Mouse (Mus musculus) cerebellum, adult 2 months (tissue): Measurements from ENCODE around the gene Cldnd2.

Source experiments
- CTCF ChIP-seq: fragments of 200-500 bp; IDR thresholded peaks from 2 replicates; pipeline ENCODE4 v1.5.1; 2011; ENCODE audit warnings: low read depth, mild to moderate bottlenecking, control low read depth, low read length, moderate library complexity, borderline replicate concordance; ENCODE audit not compliant: insufficient read depth
- POLR2A ChIP-seq: fragments of 200-500 bp; IDR thresholded peaks from 2 replicates; pipeline ENCODE4 v1.6.1; 2011; ENCODE audit warnings: low read length, control low read depth, borderline replicate concordance; ENCODE audit not compliant: insufficient read depth

- no peak for TF ChIP-seq CTCF
- no peak for TF ChIP-seq POLR2A
Observed at GRCm38 (mm10) chr7:43464864-43465343, 24.3 kb downstream of the Cldnd2 start.
